Mouse (Mus musculus): Measurements from ENCODE around the gene Pgm5. TPM values are rescaled to one million over a fixed set of nuclear protein-coding genes. Genes with fewer than 3 reads are reported as not detected.

Pgm5 gene
- polyA plus RNA-seq, 1 experiment from 2014 or later, result 1.8 TPM

Other genes starting within 250 kb of the Pgm5 start
- 2.8 and 3.3 TPM in 2 replicates for gene Tmem252, start 187.8 kb downstream of the Pgm5 start, polyA plus RNA-seq (2014; fragmentation: Nextera tagmentation; extraction: Ambion mirVana)
- gene Gm10053, start 13.8 kb upstream of the Pgm5 start, polyA plus RNA-seq (2014; fragmentation: Nextera tagmentation; extraction: Ambion mirVana), result 307 and 366 TPM in 2 replicates
- not detected in 2 replicates for gene Foxd4, start 39.3 kb upstream of the Pgm5 start, polyA plus RNA-seq (2014; fragmentation: Nextera tagmentation; extraction: Ambion mirVana)
- gene Cbwd1, start 99.8 kb upstream of the Pgm5 start, polyA plus RNA-seq (2014; fragmentation: Nextera tagmentation; extraction: Ambion mirVana), result 20.4 and 28.9 TPM in 2 replicates
- 4.4 and 4.9 TPM in 2 replicates for gene Dock8, start 137.7 kb upstream of the Pgm5 start, polyA plus RNA-seq (2014; fragmentation: Nextera tagmentation; extraction: Ambion mirVana)